Mouse (Mus musculus) MEL (cell line): ENCODE results near the gene Entr1. TPM values are rescaled to one million over a fixed set of nuclear protein-coding genes. Genes with fewer than 3 reads are reported as not detected.

Experiments used
- DNase-seq: peaks from one replicate; pipeline ENCODE4 v3.0.0; 2011; ENCODE audit warnings: low read depth, low spot score
- H3K27ac ChIP-seq: 2 replicates; pipeline ENCODE4 v1.5.1; 2012; ENCODE audit warnings: low read depth, mild to moderate bottlenecking, control low read depth, low read length, moderate library complexity; ENCODE audit not compliant: control insufficient read depth
- H3K27me3 ChIP-seq, 2 experiments: fragments of 150-350 bp in 1 of 2; sonication (generic) in 1 of 2; 2 replicates each; pipeline ENCODE4 v1.6.1; 2012; ENCODE audit warnings: low read length in 2 of 2, mild to moderate bottlenecking in 2 of 2, improper control_type of control experiment in 1 of 2, moderate library complexity in 1 of 2; ENCODE audit not compliant: insufficient read depth in 2 of 2, control insufficient read depth in 1 of 2
- H3K36me3 ChIP-seq, 2 experiments: 2 replicates each; pipeline ENCODE4 v1.6.1; 2012 to 2014; ENCODE audit warnings: low read length in 2 of 2, improper control_type of control experiment in 1 of 2, inconsistent platforms in 1 of 2, mild to moderate bottlenecking in 1 of 2; ENCODE audit not compliant: insufficient read depth in 2 of 2, control insufficient read depth in 1 of 2
- H3K4me1 ChIP-seq, 2 experiments: fragments of 150-350 bp in 1 of 2; sonication (generic) in 1 of 2; 2 replicates each; pipeline ENCODE4 v1.6.1; 2012; ENCODE audit warnings: low read length in 2 of 2, improper control_type of control experiment in 1 of 2, mild to moderate bottlenecking in 1 of 2; ENCODE audit not compliant: insufficient read depth in 2 of 2, control insufficient read depth in 1 of 2
- H3K4me3 ChIP-seq, 2 experiments: fragments of 150-350 bp in 1 of 2; sonication (generic) in 1 of 2; 2 replicates each; pipeline ENCODE4 v1.5.1; 2012; ENCODE audit warnings: low read depth in 2 of 2, low read length in 2 of 2, mild to moderate bottlenecking in 2 of 2, moderate library complexity in 2 of 2, control low read depth in 1 of 2, improper control_type of control experiment in 1 of 2; ENCODE audit not compliant: control insufficient read depth in 1 of 2, insufficient read depth in 1 of 2
- H3K79me2 ChIP-seq: 2 replicates; pipeline ENCODE4 v1.6.1; 2012; ENCODE audit warnings: mild to moderate bottlenecking, low read length, moderate library complexity; ENCODE audit not compliant: control insufficient read depth, poor library complexity, insufficient read depth
- H3K9ac ChIP-seq: 2 replicates; pipeline ENCODE4 v1.6.1; 2012; ENCODE audit warnings: low read depth, mild to moderate bottlenecking, control low read depth, low read length, moderate library complexity; ENCODE audit not compliant: control insufficient read depth, poor library complexity, severe bottlenecking
- H3K9me3 ChIP-seq: fragments of 150-350 bp; sonication (generic); replicated peaks from 2 replicates; pipeline ENCODE4 v1.6.1; 2012; ENCODE audit warnings: mild to moderate bottlenecking, low read length, improper control_type of control experiment, moderate library complexity; ENCODE audit not compliant: insufficient read depth
- BHLHE40 ChIP-seq: IDR thresholded peaks from 2 replicates; pipeline ENCODE4 v1.6.1; 2012; ENCODE audit warnings: low read depth, mild to moderate bottlenecking, inconsistent platforms, low read length, improper control_type of control experiment, borderline replicate concordance
- CHD1 ChIP-seq: IDR thresholded peaks from 2 replicates; pipeline ENCODE4 v1.6.1; 2012; ENCODE audit warnings: low read depth, mild to moderate bottlenecking, inconsistent platforms, low read length, improper control_type of control experiment
- CHD2 ChIP-seq: IDR thresholded peaks from 2 replicates; pipeline ENCODE4 v1.6.1; 2011; ENCODE audit warnings: low read length, improper control_type of control experiment
- E2F4 ChIP-seq: IDR thresholded peaks from 2 replicates; pipeline ENCODE4 v1.6.1; 2011; ENCODE audit warnings: low read depth, low read length, improper control_type of control experiment, borderline replicate concordance
- ELF1 ChIP-seq: IDR thresholded peaks from 2 replicates; pipeline ENCODE4 v1.6.1; 2014; ENCODE audit warnings: low read depth, mild to moderate bottlenecking, inconsistent platforms, low read length, improper control_type of control experiment, moderate library complexity
- EP300 ChIP-seq, 2 experiments: IDR thresholded peaks; 2 replicates each; pipeline ENCODE4 v1.6.1; 2011; ENCODE audit warnings: improper control_type of control experiment in 2 of 2, low read length in 2 of 2, low read depth in 1 of 2, mild to moderate bottlenecking in 1 of 2
- GATA1 ChIP-seq: IDR thresholded peaks from 2 replicates; pipeline ENCODE4 v1.6.1; 2011; ENCODE audit warnings: low read depth, low read length, improper control_type of control experiment
- KAT2A ChIP-seq: conservative IDR thresholded peaks from 2 replicates; pipeline ENCODE4 v1.6.1; 2012; ENCODE audit warnings: low read depth, low read length, improper control_type of control experiment, inconsistent platforms
- MAFK ChIP-seq: IDR thresholded peaks from 2 replicates; pipeline ENCODE4 v1.6.1; 2011; ENCODE audit warnings: low read depth, mild to moderate bottlenecking, low read length, improper control_type of control experiment, borderline replicate concordance
- MYB ChIP-seq: IDR thresholded peaks from 2 replicates; pipeline ENCODE4 v1.6.1; 2011; ENCODE audit warnings: mild to moderate bottlenecking, low read depth, low read length, improper control_type of control experiment
- MYC ChIP-seq: IDR thresholded peaks from 2 replicates; pipeline ENCODE4 v1.6.1; 2011; ENCODE audit warnings: low read depth, mild to moderate bottlenecking, low read length, improper control_type of control experiment, moderate library complexity
- RCOR1 ChIP-seq: IDR thresholded peaks from 2 replicates; pipeline ENCODE4 v1.6.1; 2012; ENCODE audit warnings: low read depth, mild to moderate bottlenecking, inconsistent platforms, low read length, improper control_type of control experiment
- SMC3 ChIP-seq: IDR thresholded peaks from 2 replicates; pipeline ENCODE4 v1.6.1; 2011; ENCODE audit warnings: low read depth, low read length, improper control_type of control experiment
- TBP ChIP-seq: IDR thresholded peaks from 2 replicates; pipeline ENCODE4 v1.8.0; 2011; ENCODE audit warnings: low read depth, low read length, improper control_type of control experiment
- TCF12 ChIP-seq: IDR thresholded peaks from 2 replicates; pipeline ENCODE4 v1.6.1; 2014; ENCODE audit warnings: low read depth, mild to moderate bottlenecking, inconsistent platforms, low read length, improper control_type of control experiment, moderate library complexity
- UBTF ChIP-seq: IDR thresholded peaks from 2 replicates; pipeline ENCODE4 v1.6.1; 2012; ENCODE audit warnings: low read depth, mild to moderate bottlenecking, inconsistent platforms, low read length, improper control_type of control experiment, moderate library complexity, borderline replicate concordance; ENCODE audit not compliant: insufficient read depth
- USF1 ChIP-seq: IDR thresholded peaks from 2 replicates; pipeline ENCODE4 v1.6.1; 2014; ENCODE audit warnings: low read depth, mild to moderate bottlenecking, inconsistent platforms, low read length, improper control_type of control experiment, moderate library complexity
- ZC3H11A ChIP-seq: IDR thresholded peaks from 2 replicates; pipeline ENCODE4 v1.6.1; 2012; ENCODE audit warnings: low read depth, mild to moderate bottlenecking, inconsistent platforms, low read length, improper control_type of control experiment
- ZNF384 ChIP-seq: IDR thresholded peaks from 2 replicates; pipeline ENCODE4 v1.6.1; 2012; ENCODE audit warnings: low read depth, mild to moderate bottlenecking, inconsistent platforms, low read length, improper control_type of control experiment
- polyA plus RNA-seq, 2 experiments: library from polyadenylated mRNA; stranded (reverse) in 1 of 2; unstranded in 1 of 2; fragments of >175 nt in 1 of 2; fragments of >200 nt in 1 of 2; gene quantifications; 2 replicates each; pipeline versions ENCODE4 v1.2.1 to v1.2.4; 2012; ENCODE audit warnings: low replicate concordance in 2 of 2, low read depth in 1 of 2; ENCODE audit not compliant: insufficient read length in 2 of 2, insufficient read depth in 1 of 2, missing spikeins in 1 of 2
- total RNA-seq: library from RNA; depleted of rRNA; stranded (reverse); fragments of 300-350 nt; gene quantifications from 2 replicates; pipeline ENCODE4 v1.2.3, GENCODE M21; 2012

Gene Entr1
- total and polyA plus RNA-seq, 3 experiments: 63.6 to 71.1 TPM; not detected in 1

- Histone ChIP-seq H3K4me3 (no peak overlapping the region), H3K9ac (no peak overlapping the region)
- TF ChIP-seq USF1: no peak
- TF ChIP-seq ZC3H11A: no peak
- TF ChIP-seq MYC: no peak
- no peak for TF ChIP-seq ELF1
- no peak for TF ChIP-seq SMC3
- TF ChIP-seq ZNF384: no peak
- TF ChIP-seq MYB: no peak
- no peak for TF ChIP-seq KAT2A
- no peak for TF ChIP-seq TBP
- no peak for TF ChIP-seq BHLHE40
- no peak for TF ChIP-seq CHD2
- TF ChIP-seq MAFK: no peak
- TF ChIP-seq, all 39 proteins: peak for 0
- Histone ChIP-seq H3K27ac (no peak overlapping the region), H3K27me3 (no peaks in the 10 kb centered on the region), H3K4me1 (no peaks in the 10 kb centered on the region), H3K36me3 (peaks cover 0 to 5% of the 10 kb centered on the region in 2 experiments; a peak in 2 of 4 replicates), H3K79me2 (no peaks in the 10 kb centered on the region), H3K9me3 (no peaks in the 10 kb centered on the region)
- no peak for DNase-seq
Measured at GRCm38 (mm10) chr2:26418120-26418519, 29.0 kb upstream of the Entr1 start.

- no peak overlapping the region for H3K27ac ChIP-seq
Measured at GRCm38 (mm10) chr2:26417066-26417465, 27.9 kb upstream of the Entr1 start.

More at GRCm38 (mm10) chr2:26417066-26417465, 27.9 kb upstream of the Entr1 start:
- no peaks in the 10 kb centered on the region for H3K27me3 ChIP-seq
- TF ChIP-seq BHLHE40 (no peak), E2F4 (no peak), RCOR1 (no peak), TBP (no peak), CHD1 (no peak), GATA1 (0 out of 2 replicates have a peak, but pooled peaks have one; percentile 30), UBTF (no peak), ZNF384 (no peak), TCF12 (peak; percentile 42; the same call in 1 of the 2 replicates), EP300 (IDR thresholded peaks at IDR 0.05; ENCODE audit: low read depth in 1 of 2, low read length in 2 of 2) (peak in 1 of 2 experiments; percentile 33; a peak in 1 of 4 replicates)
- TF ChIP-seq, all 39 proteins: peak for 3
- Histone ChIP-seq H3K4me3 (no peak overlapping the region), H3K36me3 (peaks cover 0 to 2% of the 10 kb centered on the region in 2 experiments; a peak in 2 of 4 replicates), H3K4me1 (no peaks in the 10 kb centered on the region), H3K79me2 (no peaks in the 10 kb centered on the region), H3K9me3 (no peaks in the 10 kb centered on the region), H3K9ac (no peak overlapping the region)
- DNase-seq: no peak
